Mouse (Mus musculus) lung, embryonic 16.5 days (tissue): ENCODE results near the gene Nbeal1. TPM values are rescaled to one million over a fixed set of nuclear protein-coding genes. Genes with fewer than 3 reads are reported as not detected.
A peak's percentile ranks its signal among the peaks of the same experiment; 100 is the strongest.

ENCODE experiments used
- ATAC-seq: fragments of 200-750 bp; cut with Nextera tagmentation; 2 replicates; pipeline ENCODE4 v1.8.0; 2017; ENCODE audit warnings: low read depth, mild to moderate bottlenecking, moderate library complexity
- H3K27ac ChIP-seq: fragments of 300-500 bp; sonication (generic); 2 replicates; pipeline ENCODE4 v1.5.1; 2014; ENCODE audit warnings: mild to moderate bottlenecking, control low read depth, low read length
- H3K27me3 ChIP-seq: fragments of 300-500 bp; sonication (generic); 2 replicates; pipeline ENCODE4 v1.6.1; 2014; ENCODE audit warnings: low read depth, low read length, mixed read lengths; ENCODE audit not compliant: control insufficient read depth, insufficient read depth
- H3K36me3 ChIP-seq: fragments of 300-500 bp; sonication (generic); 2 replicates; pipeline ENCODE4 v1.6.1; 2014; ENCODE audit warnings: low read length; ENCODE audit not compliant: control insufficient read depth, insufficient read depth
- H3K4me1 ChIP-seq: fragments of 300-500 bp; sonication (generic); replicated peaks from 2 replicates; pipeline ENCODE4 v1.6.1; 2014; ENCODE audit warnings: low read length, mixed read lengths; ENCODE audit not compliant: control insufficient read depth, insufficient read depth
- H3K4me2 ChIP-seq: fragments of 300-500 bp; sonication (generic); 2 replicates; pipeline ENCODE4 v1.6.1; 2014; ENCODE audit warnings: low read depth, low read length, control low read depth
- H3K4me3 ChIP-seq: fragments of 300-500 bp; sonication (generic); 2 replicates; pipeline ENCODE4 v1.5.1; 2014; ENCODE audit warnings: mild to moderate bottlenecking, low read length, control low read depth
- H3K9ac ChIP-seq: fragments of 300-500 bp; sonication (generic); 2 replicates; pipeline ENCODE4 v1.6.1; 2014; ENCODE audit warnings: low read length, control low read depth
- H3K9me3 ChIP-seq: fragments of 300-500 bp; sonication (generic); 2 replicates; pipeline ENCODE4 v1.6.1; 2016; ENCODE audit warnings: low read length; ENCODE audit not compliant: control insufficient read depth
- WGBS: fragments of 180-500 bp; shearing (Covaris S2); extraction: QIAGEN DNeasy Blood & Tissue Kit; methylation state at CpG from one replicate; pipeline ENCODE4 v1.1.7; 2014; 5-methylcytosine and 5-hydroxymethylcytosine counted together
- polyA plus RNA-seq: library from polyadenylated mRNA; unstranded; fragments of >200 nt; fragmentation: Nextera tagmentation; extraction: Ambion mirVana; gene quantifications from 2 replicates; pipeline ENCODE4 v1.2.1, GENCODE M21; 2015

Nbeal1 gene
- polyA plus RNA-seq, 1 experiment from 2014 or later: 9.2 TPM

- no peak overlapping the region for H3K27ac ChIP-seq
- no peaks in the 10 kb centered on the region for H3K4me1 ChIP-seq
- H3K27me3 ChIP-seq: no peaks in the 10 kb centered on the region
- no peak overlapping the region for H3K4me2 ChIP-seq
- no peaks in the 10 kb centered on the region for H3K9me3 ChIP-seq
- H3K4me3 ChIP-seq: no peak overlapping the region
- peaks cover 10% of the 10 kb centered on the region for H3K36me3 ChIP-seq
- ATAC-seq: no peak
- WGBS: 72% methylated on average over 2 of the region's 2 CpGs
- no peak overlapping the region for H3K9ac ChIP-seq
Measured at GRCm38 (mm10) chr1:60272471-60272870, 92.1 kb downstream of the Nbeal1 start.

DNA sequence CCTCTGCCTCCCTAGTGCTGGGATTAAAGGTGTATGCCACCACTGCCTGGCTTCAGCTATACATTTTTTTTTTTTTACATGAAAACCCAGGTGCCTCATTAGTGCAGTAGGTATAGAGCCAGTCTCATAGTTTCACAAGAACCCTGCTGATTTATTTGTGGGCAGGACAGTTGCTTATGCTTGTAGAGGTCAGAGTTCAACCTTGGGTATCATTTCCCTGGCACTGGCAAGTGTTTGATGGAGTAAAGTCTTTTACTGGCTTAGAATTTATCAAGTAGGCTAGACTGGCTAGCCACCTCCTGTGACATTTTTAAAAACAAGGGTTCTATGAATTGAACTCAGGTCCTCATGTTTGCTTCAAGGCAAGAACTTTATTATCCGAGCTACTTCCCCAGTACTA, 113.5 kb downstream of the Nbeal1 start:
- Histone ChIP-seq H3K4me3 (no peak overlapping the region), H3K27me3 (no peaks in the 10 kb centered on the region), H3K27ac (no peak overlapping the region), H3K4me1 (no peaks in the 10 kb centered on the region), H3K9ac (no peak overlapping the region), H3K4me2 (no peak overlapping the region), H3K36me3 (peaks cover 21% of the 10 kb centered on the region; the same call in 1 of the 2 replicates), H3K9me3 (no peaks in the 10 kb centered on the region)
- WGBS: 73% methylated on average over 1 of the region's 1 CpGs
- no peak for ATAC-seq

DNA sequence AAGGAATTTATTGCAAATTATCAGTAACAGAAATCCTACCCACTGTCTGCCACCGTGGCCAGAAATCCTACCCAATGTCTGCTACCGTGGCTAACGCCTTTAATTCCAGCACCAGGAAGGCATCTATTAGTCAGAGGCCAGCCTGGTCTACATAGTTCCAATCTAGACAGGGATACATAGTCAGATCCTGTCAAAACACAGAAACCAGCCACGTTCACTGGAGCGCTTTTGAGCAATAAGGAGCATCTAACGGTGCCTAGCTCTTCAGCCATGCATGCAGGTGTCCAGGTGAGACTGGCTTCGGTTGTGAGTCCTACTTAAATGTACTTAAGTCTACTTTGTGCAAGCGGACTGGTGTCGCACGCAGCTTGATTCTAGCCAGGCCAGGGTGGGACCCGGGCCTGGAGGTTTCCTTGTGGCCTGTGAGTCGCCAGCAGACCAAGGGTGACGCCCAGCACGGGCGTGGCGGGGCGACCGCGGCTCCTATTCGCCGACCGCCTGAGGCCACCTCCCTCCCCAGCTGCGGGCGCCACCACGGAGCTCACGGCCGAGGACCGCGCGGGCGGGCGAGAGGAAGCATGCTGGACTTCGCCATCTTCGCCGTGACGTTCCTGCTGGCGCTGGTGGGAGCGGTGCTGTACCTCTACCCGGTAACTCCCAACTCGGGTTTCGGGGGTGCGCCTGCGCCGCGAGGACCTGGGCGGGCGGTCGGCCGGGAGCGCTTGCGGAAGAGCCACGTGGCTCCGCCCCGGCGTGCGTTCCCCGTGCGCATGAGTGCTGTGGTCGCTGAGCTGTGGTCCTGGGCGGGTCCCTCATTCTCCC, 162.6 kb downstream of the Nbeal1 start, which contains the start of gene Cyp20a1:
TSS of gene Cyp20a1 (plus strand) at position 516 of the 822 bp plus-strand sequence.
- H3K4me2 ChIP-seq: peak within 1 kb of the TSS; percentile 58
- H3K9ac ChIP-seq: peak within 1 kb of the TSS; percentile 80
- peak; percentile 98 for ATAC-seq
- H3K36me3 ChIP-seq: peaks cover 6% of the 10 kb centered on the region; the same call in 1 of the 2 replicates
- peaks cover 15% of the 10 kb centered on the region; the same call in 1 of the 2 replicates for H3K4me1 ChIP-seq
- H3K4me3 ChIP-seq: peak within 1 kb of the TSS; percentile 66
- WGBS: 1% methylated on average over 58 of the region's 60 CpGs
- H3K9me3 ChIP-seq: no peaks in the 10 kb centered on the region
- H3K27ac ChIP-seq: peak within 1 kb of the TSS; percentile 94
- no peaks in the 10 kb centered on the region for H3K27me3 ChIP-seq

GRCm38 (mm10) chr1:60343630-60344455, 163.4 kb downstream of the Nbeal1 start:
- H3K36me3 ChIP-seq: peaks cover 4% of the 10 kb centered on the region; the same call in 1 of the 2 replicates
- H3K4me1 ChIP-seq: peaks cover 15% of the 10 kb centered on the region; the same call in 1 of the 2 replicates
- ATAC-seq: peak; percentile 4; the same call in 1 of the 2 replicates
- H3K27ac ChIP-seq: peak overlapping the region; percentile 94
- peak overlapping the region; percentile 80 for H3K9ac ChIP-seq
- peak overlapping the region; percentile 66 for H3K4me3 ChIP-seq
- WGBS: 6% methylated on average over 14 of the region's 14 CpGs
- peak overlapping the region; percentile 58 for H3K4me2 ChIP-seq
- no peaks in the 10 kb centered on the region for H3K27me3 ChIP-seq
- H3K9me3 ChIP-seq: no peaks in the 10 kb centered on the region

- peaks cover under 1% of the 10 kb centered on the region; the same call in 1 of the 2 replicates for H3K36me3 ChIP-seq
- ATAC-seq: no peak
- H3K27ac ChIP-seq: no peak overlapping the region
- peak overlapping the region; percentile 58 for H3K4me2 ChIP-seq
- no peak overlapping the region for H3K9ac ChIP-seq
- 37% methylated on average over 6 of the region's 6 CpGs for WGBS
- H3K4me3 ChIP-seq: peak overlapping the region; percentile 66; the same call in 1 of the 2 replicates
- no peaks in the 10 kb centered on the region for H3K27me3 ChIP-seq
- peaks cover 15% of the 10 kb centered on the region; the same call in 1 of the 2 replicates for H3K4me1 ChIP-seq
- peaks cover 6% of the 10 kb centered on the region for H3K9me3 ChIP-seq
Measured at GRCm38 (mm10) chr1:60344670-60345069, 164.3 kb downstream of the Nbeal1 start.

DNA sequence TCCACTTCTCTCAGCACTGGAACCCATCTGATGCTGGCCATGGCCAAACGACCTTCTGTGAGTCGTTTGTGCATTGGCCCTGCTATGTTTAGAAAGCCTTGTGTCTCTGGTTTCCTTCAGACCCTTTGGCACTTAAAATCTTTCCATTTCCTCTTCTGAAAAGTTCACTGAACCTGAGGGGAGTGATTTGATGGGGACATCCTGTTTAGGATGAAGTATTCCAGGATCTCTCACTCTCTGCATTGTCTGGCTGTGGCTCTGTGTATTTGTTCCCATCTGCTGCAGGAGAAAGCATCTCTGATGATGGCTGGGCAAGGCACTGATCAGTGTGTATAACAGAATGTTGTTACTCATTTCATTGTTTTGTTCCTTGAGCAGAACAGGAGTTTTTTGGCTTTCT, 165.3 kb downstream of the Nbeal1 start:
- Histone ChIP-seq H3K36me3 (peaks cover 3% of the 10 kb centered on the region; the same call in 1 of the 2 replicates), H3K27ac (peak overlapping the region; percentile 61; the same call in 1 of the 2 replicates)

DNA sequence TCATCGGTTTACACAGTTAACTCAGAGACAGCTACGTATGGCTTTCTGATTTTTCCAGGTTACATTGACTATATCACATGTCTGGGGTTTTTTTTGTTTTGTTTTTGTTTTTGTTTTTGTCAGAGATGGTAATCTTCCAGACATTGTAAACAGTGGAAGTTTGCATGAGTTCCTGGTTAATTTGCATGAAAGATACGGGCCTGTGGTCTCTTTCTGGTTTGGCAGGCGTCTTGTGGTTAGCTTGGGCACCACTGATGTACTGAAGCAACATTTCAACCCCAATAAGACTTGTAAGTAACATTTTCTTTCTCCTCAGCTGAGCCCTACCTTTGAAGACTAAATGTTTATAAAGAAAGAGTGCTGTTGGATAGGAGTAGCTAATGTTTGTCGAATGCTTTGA, 172.4 kb downstream of the Nbeal1 start:
- Histone ChIP-seq H3K27me3 (no peaks in the 10 kb centered on the region), H3K27ac (no peak overlapping the region), H3K4me2 (no peak overlapping the region), H3K36me3 (peaks cover 13% of the 10 kb centered on the region), H3K9ac (no peak overlapping the region), H3K4me3 (no peak overlapping the region), H3K4me1 (no peaks in the 10 kb centered on the region), H3K9me3 (peaks cover 10% of the 10 kb centered on the region)
- WGBS: 80% methylated on average over 5 of the region's 5 CpGs
- no peak for ATAC-seq

More for the DNA sequence above, 165.3 kb downstream of the Nbeal1 start:
- Histone ChIP-seq H3K27me3 (no peaks in the 10 kb centered on the region), H3K4me1 (peaks cover 15% of the 10 kb centered on the region; the same call in 1 of the 2 replicates), H3K9me3 (peaks cover 10% of the 10 kb centered on the region), H3K4me3 (no peak overlapping the region), H3K4me2 (no peak overlapping the region), H3K9ac (no peak overlapping the region)
- 35% methylated on average over 2 of the region's 2 CpGs for WGBS
- ATAC-seq: no peak

GRCm38 (mm10) chr1:60361626-60362025, 181.2 kb downstream of the Nbeal1 start:
- no peak for ATAC-seq
- no peaks in the 10 kb centered on the region for H3K27me3 ChIP-seq
- no peak overlapping the region for H3K4me2 ChIP-seq
- H3K9me3 ChIP-seq: no peaks in the 10 kb centered on the region
- H3K27ac ChIP-seq: no peak overlapping the region
- peaks cover 11% of the 10 kb centered on the region for H3K36me3 ChIP-seq
- no peaks in the 10 kb centered on the region for H3K4me1 ChIP-seq
- no peak overlapping the region for H3K9ac ChIP-seq
- WGBS: 95% methylated on average over 1 of the region's 1 CpGs
- H3K4me3 ChIP-seq: no peak overlapping the region

DNA sequence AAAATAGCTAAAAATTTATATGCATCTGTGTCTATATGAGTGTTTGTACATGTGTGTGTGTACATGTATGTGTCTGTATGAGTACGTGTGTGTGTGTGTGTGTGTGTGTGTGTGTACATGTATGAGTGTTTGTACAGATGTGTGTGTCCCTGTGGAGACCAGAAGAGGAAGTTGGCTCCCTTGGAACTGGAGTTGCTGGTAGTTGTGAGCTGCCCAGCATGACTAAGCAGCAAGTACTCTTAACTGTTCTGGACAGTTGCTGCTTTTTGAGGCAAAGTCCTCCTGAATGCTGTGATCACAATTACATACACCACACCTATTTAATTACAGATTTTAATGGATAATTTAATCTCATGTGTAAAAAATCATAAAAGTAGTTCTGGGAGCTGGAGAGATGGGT, 196.2 kb downstream of the Nbeal1 start:
- Histone ChIP-seq H3K27me3 (no peaks in the 10 kb centered on the region), H3K9me3 (no peaks in the 10 kb centered on the region), H3K4me2 (no peak overlapping the region), H3K27ac (no peak overlapping the region), H3K4me3 (no peak overlapping the region), H3K36me3 (peaks cover 20% of the 10 kb centered on the region), H3K9ac (no peak overlapping the region), H3K4me1 (no peaks in the 10 kb centered on the region)
- ATAC-seq: no peak
- 87% methylated on average over 1 of the region's 1 CpGs for WGBS
